Mouse (Mus musculus) mouse embryonic stem cell (cell line): ENCODE data around the gene Slc25a28.

Source experiments
- in situ Hi-C, 2 experiments: fragments of 300-500 bp; cut with MboI; formaldehyde crosslinking; loops; 1 replicate in 1 of 2; 3 replicates in 1 of 2; pipeline ENCODE4 v1.14.3; 2019 to 2020; ENCODE audit warnings: low sequenced_read_pairs in 2 of 2, low pct_unique_long_range_greater_than_20kb in 1 of 2, mixed read lengths in 1 of 2; ENCODE audit not compliant: unreplicated experiment in 1 of 2

The Slc25a28 gene

DNA sequence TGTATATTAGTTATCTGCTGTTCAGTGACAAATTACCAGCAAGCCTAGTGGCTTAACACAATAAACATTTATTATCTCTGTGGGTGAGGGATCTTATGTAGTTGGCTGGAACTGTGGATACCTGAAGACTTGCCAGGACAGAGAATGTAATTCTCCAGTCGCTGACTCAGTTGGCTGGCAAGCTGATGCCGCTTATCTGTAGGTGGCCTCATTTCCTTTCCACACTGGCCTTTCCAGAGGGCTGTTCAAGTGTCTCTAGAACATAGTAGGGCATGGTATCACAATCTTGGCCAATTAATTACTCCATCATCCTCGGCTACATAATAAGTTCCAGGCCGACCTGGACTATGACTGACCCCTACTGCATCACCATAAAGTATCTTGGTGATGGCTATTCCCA is 6.9 kb upstream of the Slc25a28 start:
- in situ Hi-C loops = no loop called here

DNA sequence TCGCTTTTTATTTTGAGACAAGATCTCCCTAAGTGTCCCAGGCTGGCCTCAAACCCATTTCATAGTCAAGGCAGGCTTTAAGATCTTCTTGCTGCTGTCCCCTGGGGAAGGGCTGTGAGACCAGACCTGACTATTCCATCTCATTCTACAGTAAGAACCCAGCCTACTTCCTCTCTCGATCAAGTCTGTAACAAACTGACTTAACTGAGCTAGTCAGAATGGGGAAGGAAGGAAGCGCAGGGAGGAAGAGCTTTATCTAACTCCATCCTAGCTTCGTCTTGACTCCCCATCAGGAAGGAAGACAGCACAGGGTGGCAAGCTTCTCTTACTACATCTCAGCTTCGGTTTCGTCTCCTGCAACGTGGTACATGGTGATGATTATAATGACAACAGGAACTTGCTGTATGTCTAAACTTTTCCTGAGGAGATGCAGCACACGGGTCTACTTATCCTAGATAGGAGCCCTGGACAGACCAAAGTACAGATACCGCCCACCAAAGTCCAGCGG is 4.8 kb upstream of the Slc25a28 start:
- in situ Hi-C loops = no loop called here

DNA sequence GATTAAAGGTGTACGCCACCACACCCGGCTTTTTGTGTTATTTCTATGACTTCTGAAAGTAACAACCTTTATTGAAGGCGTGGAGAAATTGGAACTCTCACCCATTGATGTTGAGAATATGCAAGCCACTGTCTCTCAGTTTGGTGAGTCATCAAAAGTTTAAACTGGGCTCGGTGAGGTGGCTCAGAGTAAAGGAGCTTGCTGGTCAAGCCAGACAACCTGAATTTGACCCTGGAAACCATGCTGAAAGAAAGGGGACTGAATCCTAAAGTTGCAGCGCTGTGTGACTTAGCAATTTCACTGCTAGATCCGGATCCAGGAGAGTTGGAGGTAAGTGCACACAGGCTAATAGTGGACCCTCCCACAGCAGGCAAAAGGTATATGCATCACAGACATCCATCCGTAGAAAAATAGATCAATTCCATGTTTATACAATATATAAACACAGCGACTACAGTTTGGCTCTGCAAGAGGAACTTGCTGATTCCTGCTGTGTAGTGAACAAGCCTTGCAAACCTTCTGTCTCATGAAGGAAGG is 3.9 kb upstream of the Slc25a28 start:
- in situ Hi-C loops = no loop called here

DNA sequence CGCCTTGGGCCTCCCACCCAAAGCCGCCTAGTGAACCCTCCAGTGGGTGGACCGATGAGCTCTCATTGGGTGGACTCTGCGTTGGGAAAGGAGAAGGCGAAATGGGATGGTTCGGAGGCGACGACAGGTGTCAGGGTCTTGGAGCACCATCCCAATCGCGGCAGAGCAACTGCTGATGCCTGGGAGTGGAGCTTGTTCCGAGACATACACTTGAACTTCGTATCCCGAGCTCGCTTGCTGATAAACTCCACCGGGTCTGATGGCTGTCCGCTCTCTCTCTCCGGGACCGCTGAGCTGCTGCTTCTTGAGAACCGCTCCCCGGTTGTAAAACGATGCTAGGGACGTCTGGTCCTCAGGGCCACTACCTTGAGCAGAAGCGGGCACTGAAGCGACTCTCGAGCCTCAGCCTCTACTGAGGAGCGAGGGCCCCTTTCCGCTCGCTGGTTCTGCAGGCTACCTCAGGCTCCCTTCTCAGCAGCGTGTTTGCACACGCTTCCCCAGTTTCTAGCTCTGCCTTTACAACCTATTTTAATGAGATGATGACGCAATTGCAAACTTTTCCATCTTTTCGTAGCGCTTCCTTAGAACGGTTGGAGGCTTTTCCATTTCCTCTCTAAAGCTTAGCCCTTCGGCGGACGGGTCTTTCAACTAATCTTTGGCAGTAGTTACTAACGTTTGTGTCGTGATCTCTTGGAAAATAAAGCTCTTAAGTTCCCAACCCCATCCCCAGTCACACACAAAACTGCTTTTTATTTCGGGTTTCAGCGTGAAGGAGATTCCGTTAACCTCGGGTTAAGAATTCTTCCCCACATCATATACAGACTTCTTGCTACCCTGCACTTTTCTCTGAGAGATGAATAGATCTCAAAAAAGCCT is 1.1 kb upstream of the Slc25a28 start:
- in situ Hi-C loops = no loop called here

DNA sequence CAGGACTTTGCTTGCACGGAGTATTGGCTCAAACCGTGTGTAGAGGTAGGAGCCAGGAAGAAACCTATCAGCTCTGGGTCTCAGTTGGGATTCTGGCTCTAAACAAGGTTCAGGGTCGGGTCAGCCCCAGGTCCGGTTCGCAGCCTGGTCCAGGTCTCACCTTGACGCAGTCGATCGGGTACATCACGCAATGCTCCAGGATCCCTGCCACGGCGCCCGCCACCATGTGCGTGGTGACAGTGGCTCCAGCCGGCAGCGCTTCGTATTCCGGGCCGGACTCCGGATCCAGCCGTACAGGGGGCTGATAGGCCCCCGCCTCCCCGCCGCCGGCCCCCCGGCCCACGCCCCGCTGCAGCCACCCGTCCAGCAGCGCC is 378 bp downstream of the Slc25a28 start:
- in situ Hi-C loops = no loop called here

DNA sequence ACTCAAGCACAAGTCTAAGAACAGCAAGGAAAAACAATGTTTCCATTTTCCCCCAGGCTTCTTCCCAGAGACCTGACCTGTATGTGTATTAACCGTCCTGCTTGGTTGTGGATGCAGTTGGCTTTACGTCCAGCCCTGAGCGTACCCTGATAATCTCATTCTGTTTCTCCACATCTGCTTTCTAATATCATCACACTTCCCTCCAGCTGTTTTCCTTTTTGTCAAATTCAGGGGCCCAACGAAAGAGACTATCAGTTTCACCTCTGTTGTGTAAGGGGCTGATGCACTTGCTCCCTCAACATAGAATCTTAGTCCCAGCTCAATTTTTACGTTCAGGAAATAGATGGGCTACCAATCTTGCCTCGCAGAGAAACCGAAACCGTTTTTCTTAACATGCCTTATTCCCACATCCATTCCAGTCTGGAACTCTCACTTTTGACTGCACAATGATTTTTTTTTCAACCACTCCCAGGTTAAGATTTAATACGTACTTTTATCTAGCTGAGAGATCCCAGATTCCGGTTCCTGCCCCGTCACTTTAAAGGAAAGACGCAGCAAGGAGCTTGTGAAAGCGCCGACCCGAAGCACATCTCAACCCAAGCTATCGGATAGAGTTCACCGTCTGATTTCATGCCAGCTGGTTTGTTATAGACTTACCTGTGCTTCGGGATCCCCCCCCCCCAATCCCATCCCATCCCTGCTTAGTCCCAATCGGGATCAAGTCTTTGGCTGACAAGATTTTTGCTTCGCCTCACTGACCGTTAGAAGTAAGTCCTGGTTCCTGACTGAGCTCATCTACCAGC is 967 bp downstream of the Slc25a28 start:
- in situ Hi-C loops = no loop called here

DNA sequence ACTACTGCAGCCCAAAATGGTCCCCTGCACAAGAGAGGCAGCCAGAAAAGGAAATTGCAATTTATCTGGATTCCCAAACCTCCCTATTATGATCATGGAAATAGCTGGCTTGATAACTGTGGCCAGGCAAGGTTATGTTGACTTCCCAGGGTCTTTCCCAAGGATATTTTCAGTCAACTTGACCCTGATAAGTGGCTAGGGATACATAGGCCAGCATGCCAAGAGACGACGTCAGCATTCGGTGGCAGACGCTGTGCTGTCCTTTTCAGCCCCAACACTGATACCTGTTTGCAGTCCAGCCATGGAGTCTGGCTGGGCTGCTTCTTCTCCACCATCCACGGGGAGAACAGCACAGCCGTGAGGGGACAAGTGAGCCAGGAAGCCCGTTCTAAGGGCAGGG is 3.6 kb downstream of the Slc25a28 start:
- in situ Hi-C loops = no loop called here

DNA sequence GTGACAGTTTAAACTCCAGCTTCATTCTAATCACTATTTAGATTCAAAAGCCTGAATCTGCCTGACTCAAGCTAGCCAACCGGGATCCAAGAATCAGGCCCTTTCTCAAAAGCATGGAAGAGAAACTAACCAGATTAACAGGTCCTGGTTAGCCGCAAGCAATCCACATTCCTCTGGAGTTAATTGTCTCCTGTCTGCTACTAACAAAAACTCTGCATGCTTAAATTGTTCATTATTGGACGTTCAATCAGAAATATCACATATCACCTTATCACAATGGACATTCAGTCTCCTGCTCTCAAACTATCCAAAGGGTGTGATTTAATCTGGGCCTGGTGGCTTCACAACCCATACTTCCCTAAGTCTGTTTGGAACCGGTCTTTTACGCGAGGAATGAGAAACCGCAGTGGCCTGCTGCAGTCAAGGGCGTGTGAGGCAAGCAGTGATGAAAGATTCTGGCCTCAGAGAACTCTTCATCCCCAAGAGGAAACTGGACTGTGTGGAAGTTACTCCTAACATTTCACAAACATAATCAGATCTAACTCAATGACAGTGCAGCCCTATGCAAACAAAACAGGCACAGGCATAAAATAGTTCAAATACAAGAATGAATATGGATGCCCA is 5.4 kb downstream of the Slc25a28 start:
- in situ Hi-C loops = no loop called here

DNA sequence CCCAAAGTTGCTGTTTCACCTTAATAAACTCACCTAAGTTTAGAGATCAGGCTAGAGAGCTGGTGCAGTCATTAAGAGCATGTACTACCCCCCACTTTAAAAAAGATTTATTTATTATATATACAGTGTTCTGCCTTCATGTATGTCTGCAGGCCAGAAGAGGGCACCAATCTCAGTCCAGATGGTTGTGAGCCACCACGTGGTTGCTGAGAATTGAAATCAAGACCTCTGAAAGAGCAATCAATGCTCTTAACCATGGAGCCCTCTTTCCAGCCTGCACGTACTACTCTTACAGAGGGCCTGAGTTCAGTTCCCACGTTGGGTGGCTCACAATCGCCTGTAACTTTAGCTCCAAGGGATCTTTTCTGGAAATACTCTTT is 7.3 kb downstream of the Slc25a28 start:
- in situ Hi-C loops = no loop called here

DNA sequence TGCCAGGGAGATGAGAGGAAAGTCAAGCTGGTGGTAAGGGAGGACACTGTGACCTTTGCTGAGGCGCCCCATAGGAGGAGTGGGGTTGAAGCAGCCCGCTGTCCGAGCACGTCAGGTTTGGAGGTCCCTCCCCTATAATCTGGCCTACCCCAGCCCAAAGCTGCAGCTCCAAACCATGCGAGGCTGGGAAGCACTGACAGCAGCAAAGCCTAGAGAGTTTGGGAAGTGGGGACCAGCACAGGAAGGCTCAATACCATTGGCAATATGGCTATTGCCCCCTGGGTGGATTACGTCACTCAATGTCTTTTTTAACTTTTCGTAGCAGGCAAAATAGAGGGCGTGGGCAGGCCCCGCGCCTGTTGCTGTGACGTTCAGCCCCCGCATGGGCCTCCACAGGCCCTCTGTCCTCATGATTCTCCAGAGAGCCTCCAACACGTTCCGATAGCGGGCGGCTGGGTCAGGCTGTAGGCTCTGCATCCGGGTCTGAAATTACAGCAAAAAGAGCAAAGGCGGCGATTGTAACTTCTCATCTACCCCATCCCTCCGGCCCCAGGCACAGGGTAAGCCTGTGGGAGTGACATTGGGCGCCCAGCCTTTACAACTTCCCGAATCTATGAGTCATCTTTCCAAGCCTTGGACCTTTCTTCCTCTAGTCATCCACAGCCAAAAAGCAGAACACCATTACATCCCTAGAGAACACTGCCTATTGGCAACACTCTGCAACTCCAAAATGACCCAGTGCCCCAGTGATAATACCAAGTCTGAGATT is 7.8 kb downstream of the Slc25a28 start:
- in situ Hi-C loops = no loop called here

DNA sequence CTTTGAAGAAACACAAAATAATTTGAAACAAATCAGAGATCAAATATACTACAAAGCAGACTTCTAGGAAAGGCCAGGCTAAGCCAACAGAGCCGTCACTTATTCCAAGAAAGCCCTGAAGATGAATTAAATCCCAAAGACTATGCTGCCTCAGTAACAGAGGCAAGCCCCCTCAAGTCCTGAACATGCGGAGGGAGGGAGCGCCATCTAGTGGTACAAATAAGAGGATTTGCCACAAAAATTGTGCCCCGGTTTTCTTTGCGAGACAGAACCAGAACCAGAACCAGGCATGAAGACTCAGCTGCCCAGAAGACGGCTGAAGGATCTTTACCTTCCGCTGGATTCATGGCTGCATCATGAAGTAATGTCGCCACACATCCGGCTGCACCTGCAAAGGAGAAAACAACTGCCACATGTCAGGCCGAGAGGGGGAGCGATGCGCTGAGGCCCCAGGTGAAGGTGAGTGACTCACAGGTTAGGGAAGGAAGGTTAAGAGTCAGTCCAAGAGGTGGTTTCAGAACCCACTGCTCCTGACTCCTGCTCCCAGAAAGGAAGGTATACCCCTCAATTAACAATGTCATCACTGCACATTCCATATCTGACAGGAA is 9.1 kb downstream of the Slc25a28 start:
- in situ Hi-C loops = no loop called here

DNA sequence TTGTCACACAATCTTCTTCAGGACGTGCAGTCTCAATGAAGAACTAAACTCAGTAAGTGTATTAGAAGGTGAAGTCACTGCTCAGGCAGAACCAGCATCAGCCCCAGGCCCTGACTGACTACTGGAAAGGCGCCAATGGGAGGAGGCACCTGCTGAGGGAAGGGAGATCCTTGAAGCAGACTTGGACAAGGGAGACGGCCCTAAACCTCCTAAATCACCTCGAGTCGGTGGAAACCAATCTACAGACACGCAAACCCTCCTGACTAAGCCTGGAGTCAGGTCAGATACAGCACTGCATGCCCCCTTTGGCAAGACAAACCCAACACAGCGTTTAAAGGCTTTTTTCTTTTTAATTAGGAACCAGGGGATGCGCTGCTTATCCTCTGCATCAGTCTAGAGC is 11.2 kb downstream of the Slc25a28 start:
- in situ Hi-C loops = no loop called here

DNA sequence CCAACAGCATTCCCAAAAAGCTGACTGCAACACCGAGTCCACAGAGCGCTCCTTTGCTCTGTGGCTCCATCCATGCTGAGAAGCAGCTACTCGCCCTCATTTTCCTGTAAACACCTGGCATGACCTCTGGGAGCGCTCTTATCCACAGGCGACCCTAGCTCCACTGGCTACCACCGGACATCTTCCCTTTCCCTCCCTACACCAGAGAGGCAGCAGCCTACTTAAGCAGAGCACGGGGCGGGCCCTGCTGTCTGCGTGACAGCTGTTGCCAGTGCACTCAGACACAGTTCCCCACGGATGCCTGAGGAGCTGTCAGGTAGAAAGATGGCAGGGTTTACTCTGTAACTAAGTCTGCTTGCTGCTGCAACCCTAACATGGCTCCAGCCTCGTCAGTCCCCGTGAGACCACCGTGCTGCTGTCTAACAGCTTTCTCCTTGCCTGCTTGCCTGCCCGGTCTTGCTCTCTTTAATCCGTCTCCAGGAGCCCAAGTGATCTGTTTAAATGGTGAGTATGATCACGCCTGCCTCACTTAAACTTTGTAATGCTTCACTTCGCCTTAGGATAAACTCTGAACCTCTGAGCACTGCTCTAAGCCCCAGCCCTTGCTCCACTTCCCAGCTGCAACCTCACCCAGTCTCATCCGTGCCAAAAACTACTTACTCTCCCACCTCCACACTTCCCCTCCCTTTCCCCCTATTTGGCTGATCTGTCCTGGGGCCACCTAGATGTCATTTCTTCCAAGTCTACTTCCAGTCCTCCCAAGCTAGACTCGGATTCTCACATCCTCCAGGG is 12.3 kb downstream of the Slc25a28 start:
- in situ Hi-C loops = no loop called here

DNA sequence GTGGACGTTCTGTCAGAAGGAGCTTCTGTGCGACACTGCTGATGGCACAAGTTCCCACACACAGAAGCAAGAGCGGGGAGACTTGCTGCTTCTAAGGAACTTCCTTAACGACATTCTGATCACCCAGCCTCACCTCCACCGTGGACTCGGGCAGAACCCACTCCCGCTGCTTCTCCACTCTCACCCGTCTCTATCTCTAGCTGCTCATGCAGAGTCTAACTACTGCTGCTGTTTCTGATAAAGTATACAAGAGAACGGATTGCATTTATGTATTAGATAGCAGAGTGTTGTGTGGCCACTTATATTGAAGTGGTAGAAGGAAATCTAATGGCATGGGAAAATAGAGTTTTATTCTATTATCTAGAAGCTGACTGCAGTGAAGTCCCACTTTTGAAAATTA is 13.9 kb downstream of the Slc25a28 start:
- in situ Hi-C loops = no loop called here

DNA sequence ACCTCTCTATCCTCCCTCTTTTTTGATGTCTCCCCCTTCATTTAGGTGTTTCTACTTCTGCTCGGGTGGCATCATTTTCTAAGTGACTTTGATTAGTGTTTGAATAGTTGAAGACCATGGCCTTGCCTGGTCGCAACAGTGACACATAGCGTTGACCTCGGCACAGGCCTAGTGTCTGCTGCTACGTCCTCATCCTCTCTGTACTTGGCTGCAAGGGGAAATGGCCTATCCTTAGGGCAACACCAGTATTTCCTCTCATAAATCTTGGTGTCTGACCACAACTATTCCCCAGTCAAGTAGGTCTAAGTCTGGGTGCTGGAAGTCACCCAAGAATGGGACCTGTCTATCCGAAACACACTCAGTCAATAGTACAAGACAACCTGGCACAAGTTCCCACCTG is 15.0 kb downstream of the Slc25a28 start:
- in situ Hi-C loops = no loop called here

DNA sequence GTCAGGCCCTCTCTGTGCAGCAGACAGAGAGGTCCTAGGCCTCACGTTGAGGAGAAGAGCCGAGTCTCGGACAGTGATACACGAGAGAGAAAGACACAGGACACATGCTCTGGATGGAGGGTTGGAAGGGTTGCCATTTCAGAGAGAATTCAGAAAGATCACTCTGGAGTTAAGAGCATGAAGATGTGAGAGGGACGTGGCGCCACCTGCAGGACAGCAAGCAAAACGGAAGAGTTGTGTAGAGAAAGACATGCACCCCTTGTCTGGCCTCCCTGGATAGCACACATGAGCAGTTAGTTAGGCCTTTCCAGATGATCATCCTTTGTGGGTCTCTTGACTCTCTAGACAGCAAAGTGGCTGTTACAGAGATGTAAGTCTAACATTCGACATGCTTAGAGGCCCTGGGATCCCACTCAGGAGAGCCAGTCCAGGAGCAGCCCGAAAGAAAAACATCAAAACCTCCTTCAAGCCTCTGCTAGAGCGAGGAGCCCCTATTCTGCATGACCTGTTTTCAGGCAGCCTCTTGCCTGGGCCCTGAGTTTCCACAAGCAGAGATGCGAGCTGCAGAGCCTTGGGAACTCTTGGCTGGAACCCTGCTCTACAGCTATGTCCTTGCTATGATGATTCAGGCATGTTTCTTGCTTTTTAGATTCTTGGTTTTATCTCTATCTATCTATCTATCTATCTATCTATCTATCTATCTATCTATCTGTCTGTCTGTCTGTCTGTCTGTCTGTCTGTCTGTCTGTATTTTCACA is 18.8 kb downstream of the Slc25a28 start:
- in situ Hi-C loops = no loop called here
